Mouse (Mus musculus) forebrain, embryonic 10.5 days (tissue): ENCODE data around the gene Pdgfc. TPM values are rescaled to one million over a fixed set of nuclear protein-coding genes. Genes with fewer than 3 reads are reported as not detected.
"Not testable (repeated sequence)": the region's sequence is repeated elsewhere in the genome, so short reads cannot be mapped to it uniquely, and the experiment has no call there.

Experiments used
- DNase-seq: peaks from one replicate; pipeline ENCODE4 v3.0.0-alpha.2; 2017; ENCODE audit warnings: low spot score; ENCODE audit errors: extremely low spot score
- H3K27ac ChIP-seq: fragments of 300-500 bp; sonication (generic); 2 replicates; pipeline ENCODE4 v1.5.1; 2016; ENCODE audit warnings: mild to moderate bottlenecking
- H3K27me3 ChIP-seq: fragments of 300-500 bp; sonication (generic); 2 replicates; pipeline ENCODE4 v1.6.1; 2016; ENCODE audit warnings: mild to moderate bottlenecking; ENCODE audit not compliant: poor library complexity, severe bottlenecking
- H3K36me3 ChIP-seq: fragments of 300-500 bp; sonication (generic); replicated peaks from 2 replicates; pipeline ENCODE4 v1.6.1; 2016; ENCODE audit warnings: mild to moderate bottlenecking, moderate library complexity
- H3K4me1 ChIP-seq: fragments of 300-500 bp; sonication (generic); 2 replicates; pipeline ENCODE4 v1.6.1; 2016
- H3K4me3 ChIP-seq: fragments of 300-500 bp; sonication (generic); 2 replicates; pipeline ENCODE4 v1.5.1; 2016; ENCODE audit warnings: mild to moderate bottlenecking, moderate library complexity
- H3K9me3 ChIP-seq: fragments of 300-500 bp; sonication (generic); 2 replicates; pipeline ENCODE4 v1.6.1; 2016; ENCODE audit warnings: mild to moderate bottlenecking, moderate library complexity
- WGBS: fragments of 180-500 bp; shearing (Covaris S2); methylation state at CpG from one replicate; pipeline ENCODE4 v1.1.7; 2016; 5-methylcytosine and 5-hydroxymethylcytosine counted together
- polyA plus RNA-seq: library from polyadenylated mRNA; unstranded; fragments of >200 nt; fragmentation: Nextera tagmentation; extraction: Ambion mirVana; gene quantifications from 2 replicates; pipeline ENCODE4 v1.2.1, GENCODE M21; 2016

Pdgfc gene
- polyA plus RNA-seq, 1 experiment from 2014 or later = 13.4 TPM

DNA sequence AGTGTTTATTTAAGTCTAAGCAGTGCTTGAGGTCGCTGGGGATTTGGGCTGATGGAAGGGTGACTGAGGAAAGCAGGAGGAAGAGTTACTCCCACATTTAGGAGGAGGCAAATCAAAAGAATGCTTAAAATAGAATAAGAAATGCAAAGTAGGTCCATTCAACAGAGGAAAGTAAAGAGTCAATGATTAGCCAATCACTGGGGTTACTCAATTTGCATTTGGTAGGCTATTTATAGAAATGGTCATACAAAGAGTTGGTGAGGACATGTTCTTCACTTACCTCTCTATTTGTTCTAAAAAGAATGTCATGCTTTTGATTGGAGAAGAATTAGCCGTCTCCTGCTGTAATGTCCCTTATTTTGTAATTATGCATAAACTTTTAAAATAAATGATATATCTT lies 90.8 kb downstream of the Pdgfc start:
- 52% methylated on average over 2 of the region's 2 CpGs for WGBS
- H3K36me3 ChIP-seq = no peaks in the 10 kb centered on the region
- no peak for DNase-seq

DNA sequence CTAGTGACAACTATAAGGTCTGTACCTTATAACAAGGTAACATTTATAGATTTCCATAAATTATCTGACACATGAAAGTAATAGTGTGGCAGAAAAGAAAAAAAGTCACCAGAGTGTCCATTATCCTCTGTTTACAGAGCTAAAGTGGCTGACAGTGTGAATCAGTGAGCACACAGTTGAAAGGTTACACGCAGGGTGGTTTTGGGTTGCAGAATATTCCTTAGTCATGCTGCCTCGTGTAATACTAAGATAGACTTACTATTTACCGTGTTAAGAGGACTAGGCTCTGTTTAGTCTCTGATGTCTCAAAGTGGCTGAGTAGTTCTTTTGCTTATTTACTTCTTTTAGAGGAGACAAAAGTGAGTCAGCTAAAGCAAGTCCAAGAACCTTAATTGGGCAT lies 100.8 kb downstream of the Pdgfc start:
- no peaks in the 10 kb centered on the region for H3K27me3 ChIP-seq
- no peak for DNase-seq
- H3K27ac ChIP-seq = no peak overlapping the region
- no peaks in the 10 kb centered on the region for H3K9me3 ChIP-seq
- 96% methylated on average over 3 of the region's 3 CpGs for WGBS
- no peak overlapping the region for H3K4me3 ChIP-seq
- no peaks in the 10 kb centered on the region for H3K36me3 ChIP-seq
- H3K4me1 ChIP-seq = no peaks in the 10 kb centered on the region

More for the DNA sequence above, 90.8 kb downstream of the Pdgfc start:
- Histone ChIP-seq H3K27me3 (no peaks in the 10 kb centered on the region), H3K4me3 (no peak overlapping the region), H3K27ac (no peak overlapping the region), H3K9me3 (no peaks in the 10 kb centered on the region), H3K4me1 (peaks cover 4% of the 10 kb centered on the region; the same call in 1 of the 2 replicates)

- not testable (repeated sequence) for H3K4me3 ChIP-seq, H3K4me1 ChIP-seq, DNase-seq, H3K27ac ChIP-seq, H3K27me3 ChIP-seq, H3K9me3 ChIP-seq, H3K36me3 ChIP-seq
- WGBS = 86% methylated on average over 1 of the region's 1 CpGs
Measured at GRCm38 (mm10) chr3:81138030-81138429, 101.8 kb downstream of the Pdgfc start.

GRCm38 (mm10) chr3:81143730-81144129 lies 107.5 kb downstream of the Pdgfc start:
- no peak overlapping the region for H3K27ac ChIP-seq
- peaks cover 5% of the 10 kb centered on the region; the same call in 1 of the 2 replicates for H3K4me1 ChIP-seq
- no peaks in the 10 kb centered on the region for H3K27me3 ChIP-seq
- no peaks in the 10 kb centered on the region for H3K36me3 ChIP-seq
- no peak overlapping the region for H3K4me3 ChIP-seq
- DNase-seq = no peak
- no peaks in the 10 kb centered on the region for H3K9me3 ChIP-seq

DNA sequence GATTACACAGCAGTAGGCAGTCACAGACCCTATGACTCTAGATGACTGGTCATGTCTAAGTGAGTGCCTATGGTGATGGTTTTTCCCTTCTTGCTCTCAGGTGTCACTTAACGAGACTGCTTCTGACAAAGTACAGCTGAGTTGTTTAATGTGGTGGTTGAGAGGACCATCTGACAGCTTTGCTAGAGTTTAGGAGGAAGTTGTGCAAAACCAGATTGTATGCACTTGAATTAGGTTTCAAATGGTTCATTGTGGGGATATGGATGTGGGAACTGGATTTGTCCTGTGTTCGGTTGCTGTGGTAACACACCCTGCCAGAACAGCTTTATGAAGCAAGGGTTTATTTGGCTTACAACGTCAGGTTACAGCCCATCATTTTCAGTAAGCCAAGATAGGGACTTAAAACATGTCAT lies 112.9 kb downstream of the Pdgfc start:
- H3K4me3 ChIP-seq = no peak overlapping the region
- H3K9me3 ChIP-seq = no peaks in the 10 kb centered on the region
- H3K4me1 ChIP-seq = peaks cover 24% of the 10 kb centered on the region
- no peak overlapping the region for H3K27ac ChIP-seq
- WGBS = 79% methylated on average over 3 of the region's 3 CpGs
- DNase-seq = no peak
- H3K36me3 ChIP-seq = no peaks in the 10 kb centered on the region
- H3K27me3 ChIP-seq = no peaks in the 10 kb centered on the region

DNA sequence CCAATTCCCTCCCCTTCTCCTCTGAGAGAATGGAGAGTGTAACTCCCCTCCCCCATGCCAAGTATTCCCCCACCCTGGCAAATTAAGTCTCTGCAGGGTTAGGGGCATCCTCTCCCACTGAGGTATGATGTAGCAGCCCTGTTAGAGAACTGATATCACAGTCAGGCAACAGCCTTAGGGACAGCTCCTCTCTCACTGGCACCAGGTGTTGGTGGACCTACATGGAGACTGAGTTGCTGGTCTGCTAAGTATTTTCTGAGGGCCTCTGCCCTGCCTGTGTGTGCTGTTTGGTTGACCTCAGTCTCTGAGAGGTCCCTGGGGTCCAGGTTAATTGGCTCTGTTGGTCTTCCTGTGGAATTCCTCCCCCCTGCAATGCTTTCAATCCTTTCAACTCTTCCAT lies 114.0 kb downstream of the Pdgfc start:
- no peaks in the 10 kb centered on the region for H3K9me3 ChIP-seq
- no peak overlapping the region for H3K27ac ChIP-seq
- no peaks in the 10 kb centered on the region for H3K27me3 ChIP-seq
- no peak for DNase-seq
- H3K4me1 ChIP-seq = peaks cover 24% of the 10 kb centered on the region
- H3K4me3 ChIP-seq = no peak overlapping the region
- H3K36me3 ChIP-seq = no peaks in the 10 kb centered on the region

GRCm38 (mm10) chr3:81154420-81154819 lies 118.2 kb downstream of the Pdgfc start:
- WGBS = 84% methylated on average over 1 of the region's 1 CpGs
- H3K27ac ChIP-seq = no peak overlapping the region
- H3K4me3 ChIP-seq = no peak overlapping the region
- no peaks in the 10 kb centered on the region for H3K36me3 ChIP-seq
- DNase-seq = no peak
- no peaks in the 10 kb centered on the region for H3K27me3 ChIP-seq
- H3K4me1 ChIP-seq = peaks cover 12% of the 10 kb centered on the region
- no peaks in the 10 kb centered on the region for H3K9me3 ChIP-seq

DNA sequence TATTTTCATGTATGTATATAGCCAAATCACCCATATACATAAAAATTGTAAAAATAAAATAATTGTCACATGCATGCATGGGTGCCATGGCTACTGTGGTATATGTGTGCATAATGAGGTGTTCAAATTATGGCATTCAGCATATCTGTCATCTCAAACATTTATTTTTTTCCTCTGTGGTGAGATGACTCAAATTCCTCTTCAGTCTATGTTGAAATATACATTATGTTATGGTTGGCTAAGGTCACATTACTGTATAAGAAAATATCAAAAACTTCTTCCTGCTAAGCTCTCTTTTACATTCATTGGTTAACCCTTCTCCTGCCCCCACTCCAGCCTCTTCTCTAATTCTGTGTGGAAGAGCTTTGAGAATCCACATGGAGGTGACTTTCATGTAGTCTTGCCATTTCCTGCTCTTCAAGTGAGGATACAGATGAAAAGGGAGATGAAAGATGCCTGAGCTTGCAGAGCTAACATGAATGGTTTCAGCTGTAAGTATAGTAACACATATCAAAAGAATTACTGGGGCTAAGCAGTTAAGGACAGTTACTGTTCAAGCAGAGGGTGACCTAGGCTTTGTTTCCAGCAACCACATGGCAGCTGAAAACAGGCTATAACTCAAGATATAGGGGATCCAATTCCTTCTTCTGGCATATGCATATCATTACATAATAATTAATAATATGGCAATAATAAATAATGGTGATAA lies 124.4 kb downstream of the Pdgfc start:
- H3K27ac ChIP-seq = no peak overlapping the region
- H3K27me3 ChIP-seq = no peaks in the 10 kb centered on the region
- no peaks in the 10 kb centered on the region for H3K36me3 ChIP-seq
- H3K4me3 ChIP-seq = no peak overlapping the region
- H3K9me3 ChIP-seq = no peaks in the 10 kb centered on the region
- no peaks in the 10 kb centered on the region for H3K4me1 ChIP-seq
- DNase-seq = no peak

- H3K9me3 ChIP-seq = no peaks in the 10 kb centered on the region
- DNase-seq = no peak
- H3K36me3 ChIP-seq = no peaks in the 10 kb centered on the region
- no peak overlapping the region for H3K4me3 ChIP-seq
- no peak overlapping the region for H3K27ac ChIP-seq
- WGBS = 94% methylated on average over 4 of the region's 4 CpGs
- no peaks in the 10 kb centered on the region for H3K4me1 ChIP-seq
- no peaks in the 10 kb centered on the region for H3K27me3 ChIP-seq
Measured at GRCm38 (mm10) chr3:81162129-81162528, 125.9 kb downstream of the Pdgfc start.

- Histone ChIP-seq H3K36me3 (no peaks in the 10 kb centered on the region), H3K4me1 (no peaks in the 10 kb centered on the region), H3K27ac (no peak overlapping the region), H3K4me3 (no peak overlapping the region), H3K27me3 (no peaks in the 10 kb centered on the region), H3K9me3 (no peaks in the 10 kb centered on the region)
- WGBS = 95% methylated on average over 5 of the region's 5 CpGs
- no peak for DNase-seq
Measured at GRCm38 (mm10) chr3:81164091-81164490, 127.9 kb downstream of the Pdgfc start.

- H3K27ac ChIP-seq = no peak overlapping the region
- H3K4me3 ChIP-seq = no peak overlapping the region
- WGBS = 82% methylated on average over 4 of the region's 4 CpGs
- no peaks in the 10 kb centered on the region for H3K27me3 ChIP-seq
- H3K4me1 ChIP-seq = no peaks in the 10 kb centered on the region
- H3K9me3 ChIP-seq = no peaks in the 10 kb centered on the region
- no peaks in the 10 kb centered on the region for H3K36me3 ChIP-seq
- no peak for DNase-seq
Measured at GRCm38 (mm10) chr3:81170073-81170809, 134.0 kb downstream of the Pdgfc start.

- H3K4me3 ChIP-seq = no peak overlapping the region
- H3K27ac ChIP-seq = no peak overlapping the region
- DNase-seq = no peak
- H3K4me1 ChIP-seq = no peaks in the 10 kb centered on the region
- no peaks in the 10 kb centered on the region for H3K9me3 ChIP-seq
- H3K27me3 ChIP-seq = no peaks in the 10 kb centered on the region
- 93% methylated on average over 3 of the region's 3 CpGs for WGBS
- H3K36me3 ChIP-seq = no peaks in the 10 kb centered on the region
Measured at GRCm38 (mm10) chr3:81174832-81175231, 138.6 kb downstream of the Pdgfc start.

- no peak for DNase-seq
- 97% methylated on average over 1 of the region's 1 CpGs for WGBS
- Histone ChIP-seq H3K27ac (no peak overlapping the region), H3K4me3 (no peak overlapping the region), H3K9me3 (no peaks in the 10 kb centered on the region), H3K36me3 (no peaks in the 10 kb centered on the region), H3K4me1 (no peaks in the 10 kb centered on the region), H3K27me3 (no peaks in the 10 kb centered on the region)
Measured at GRCm38 (mm10) chr3:81181319-81182013, 145.2 kb downstream of the Pdgfc start.
